Mouse (Mus musculus) liver, adult 2 months (tissue): ENCODE measurements at regions not wholly inside any gene's neighbourhood (a gene's known extent, or its start where the extent isn't known, plus 50 kb on each side); places are given as distances from the start of the nearest gene placed in this dataset.

Experiments
- CTCF ChIP-seq: fragments of 200-500 bp; IDR thresholded peaks from 2 replicates; pipeline ENCODE4 v1.5.1; 2011; ENCODE audit warnings: low read depth, low read length, control low read depth
- POLR2A ChIP-seq: fragments of 200-500 bp; IDR thresholded peaks from 2 replicates; pipeline ENCODE4 v1.6.1; 2011; ENCODE audit warnings: low read length, control low read depth; ENCODE audit not compliant: insufficient read depth; ENCODE audit errors: extremely low read depth

DNA sequence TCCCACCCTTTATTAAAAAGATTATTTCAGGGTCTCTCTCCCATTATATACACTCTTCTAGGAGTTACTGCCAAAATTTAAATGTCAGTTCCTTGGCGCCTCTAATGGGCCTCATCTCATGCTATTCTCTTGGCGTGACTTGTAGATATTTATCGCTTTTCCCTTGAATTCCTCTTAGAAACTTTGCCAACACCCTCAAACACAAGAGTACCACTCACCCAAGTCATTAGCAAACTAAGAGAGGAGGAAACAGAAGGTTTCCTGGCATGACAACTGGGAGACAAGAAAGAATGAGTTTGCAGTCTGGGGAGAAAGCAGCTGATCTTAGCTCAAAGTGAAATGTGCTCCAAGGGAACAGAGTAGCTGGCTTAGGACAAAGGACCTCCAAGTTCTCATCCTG lies 236.8 kb downstream of the Ipo11 start:
- TF ChIP-seq POLR2A (no peak), CTCF (no peak)
